In the genomic region with DNA sequence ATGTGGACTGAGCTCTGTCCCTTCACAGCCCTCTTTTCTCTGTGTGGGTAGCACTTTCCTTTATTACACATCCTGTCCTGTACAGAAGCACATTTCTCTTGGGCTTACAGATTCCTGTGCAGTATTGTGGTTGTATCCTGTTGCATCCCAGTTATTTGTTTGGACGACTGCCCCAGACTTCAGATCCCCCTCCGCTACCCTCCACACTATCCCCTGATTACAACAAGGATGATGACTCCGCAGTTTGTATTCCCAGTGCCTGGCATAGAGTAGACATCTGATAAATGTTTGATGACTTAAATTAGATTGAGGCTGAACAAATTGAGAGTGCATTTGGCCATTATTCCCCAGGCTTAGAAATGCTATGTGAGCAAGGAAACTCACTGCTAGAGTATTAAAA, we compare ENCODE assay signal across 26 mouse cellular contexts.
"Had no signal": no experiment of that assay in that cellular context is flagged by ENCODE, and none has a peak within 500 bp of the region (broad histone marks: within the 10 kb centered on the region; RNA-seq: fewer than 3 reads in every experiment).

No protein-coding gene starts in this region.

- H3K4me3 ChIP-seq: embryonic facial prominence, embryonic 10.5 days; embryonic facial prominence, embryonic 12.5 days; embryonic facial prominence, embryonic 13.5 days; embryonic facial prominence, embryonic 15.5 days; erythroblast, embryonic 14.5 days; forebrain, embryonic 10.5 days; forebrain, embryonic 12.5 days; forebrain, embryonic 13.5 days; forebrain, embryonic 15.5 days; gastrocnemius, adult 2 months; heart, adult 2 months; heart, embryonic 10.5 days had no signal

- H3K9ac ChIP-seq: embryonic facial prominence, embryonic 12.5 days; embryonic facial prominence, embryonic 13.5 days; embryonic facial prominence, embryonic 15.5 days; forebrain, embryonic 12.5 days; forebrain, embryonic 13.5 days; forebrain, embryonic 15.5 days; forebrain, postnatal 0 days had no signal

- ATAC-seq: forebrain, embryonic 13.5 days; forebrain, embryonic 14.5 days; forebrain, embryonic 15.5 days had no signal

- H3K9me3 ChIP-seq: embryonic facial prominence, embryonic 10.5 days; embryonic facial prominence, embryonic 12.5 days; embryonic facial prominence, embryonic 13.5 days; embryonic facial prominence, embryonic 15.5 days; forebrain, embryonic 10.5 days; forebrain, embryonic 12.5 days; forebrain, embryonic 13.5 days; forebrain, embryonic 15.5 days; heart, embryonic 10.5 days had no signal

- H3K27ac ChIP-seq: embryonic facial prominence, embryonic 10.5 days; embryonic facial prominence, embryonic 12.5 days; embryonic facial prominence, embryonic 13.5 days; embryonic facial prominence, embryonic 15.5 days; forebrain, embryonic 10.5 days; forebrain, embryonic 12.5 days; forebrain, embryonic 13.5 days; forebrain, embryonic 15.5 days; gastrocnemius, adult 2 months; heart, adult 2 months; heart, embryonic 10.5 days had no signal

- DNase-seq: cerebellum, adult 9-11 months; cerebellum, postnatal 10 days; cerebellum, postnatal 14 days; cerebellum, postnatal 25 days; cerebellum, postnatal 36 days; embryo, embryonic 11 days; gastrocnemius, adult 2 months; gastrocnemius, postnatal 10 days; gastrocnemius, postnatal 14 days; gastrocnemius, postnatal 25 days; gastrocnemius, postnatal 36 days; heart, adult 11 months; heart, adult 18-20 months; heart, adult 2 months had no signal

- H3K4me1 ChIP-seq: embryonic facial prominence, embryonic 10.5 days; embryonic facial prominence, embryonic 12.5 days; embryonic facial prominence, embryonic 13.5 days; embryonic facial prominence, embryonic 15.5 days; forebrain, embryonic 10.5 days; forebrain, embryonic 12.5 days; forebrain, embryonic 13.5 days; forebrain, embryonic 15.5 days; heart, embryonic 10.5 days had no signal

- H3K36me3 ChIP-seq: embryonic facial prominence, embryonic 10.5 days; embryonic facial prominence, embryonic 12.5 days; embryonic facial prominence, embryonic 13.5 days; embryonic facial prominence, embryonic 15.5 days; forebrain, embryonic 10.5 days; forebrain, embryonic 12.5 days; forebrain, embryonic 15.5 days; heart, embryonic 10.5 days had no signal
